Mouse (Mus musculus) hindbrain, embryonic 16.5 days (tissue): Measurements from ENCODE around the gene Rora. TPM values are rescaled to one million over a fixed set of nuclear protein-coding genes. Genes with fewer than 3 reads are reported as not detected.

Source experiments
- ATAC-seq: fragments of 200-750 bp; cut with Nextera tagmentation; 2 replicates; pipeline ENCODE4 v1.8.0; 2017; ENCODE audit warnings: moderate TSS enrichment, moderate library complexity
- H3K27ac ChIP-seq: fragments of 300-500 bp; sonication (generic); 2 replicates; pipeline ENCODE4 v1.5.1; 2014; ENCODE audit warnings: low read depth, mild to moderate bottlenecking, control low read depth, low read length, moderate library complexity
- H3K27me3 ChIP-seq: fragments of 300-500 bp; sonication (generic); replicated peaks from 2 replicates; pipeline ENCODE4 v1.6.1; 2014; ENCODE audit warnings: low read length; ENCODE audit not compliant: control insufficient read depth, insufficient read depth
- H3K36me3 ChIP-seq: fragments of 300-500 bp; sonication (generic); 2 replicates; pipeline ENCODE4 v1.6.1; 2014; ENCODE audit warnings: mild to moderate bottlenecking, low read length, moderate library complexity, mixed read lengths; ENCODE audit not compliant: control insufficient read depth, insufficient read depth
- H3K4me1 ChIP-seq: fragments of 300-500 bp; sonication (generic); 2 replicates; pipeline ENCODE4 v1.6.1; 2014; ENCODE audit warnings: low read depth, low read length; ENCODE audit not compliant: control insufficient read depth, insufficient read depth
- H3K4me2 ChIP-seq: fragments of 300-500 bp; sonication (generic); 2 replicates; pipeline ENCODE4 v1.6.1; 2014; ENCODE audit warnings: mild to moderate bottlenecking, low read length, control low read depth, moderate library complexity
- H3K4me3 ChIP-seq: fragments of 300-500 bp; sonication (generic); 2 replicates; pipeline ENCODE4 v1.5.1; 2014; ENCODE audit warnings: mild to moderate bottlenecking, low read length, control low read depth, moderate library complexity
- H3K9ac ChIP-seq: fragments of 300-500 bp; sonication (generic); 2 replicates; pipeline ENCODE4 v1.6.1; 2014; ENCODE audit warnings: low read depth, mild to moderate bottlenecking, control low read depth, low read length, moderate library complexity
- H3K9me3 ChIP-seq: fragments of 300-500 bp; sonication (generic); 2 replicates; pipeline ENCODE4 v1.6.1; 2014; ENCODE audit warnings: mild to moderate bottlenecking, low read length, moderate library complexity; ENCODE audit not compliant: control insufficient read depth
- WGBS: fragments of 180-500 bp; shearing (Covaris S2); extraction: QIAGEN DNeasy Blood & Tissue Kit; methylation state at CpG from one replicate; pipeline ENCODE4 v1.1.7; 2014; 5-methylcytosine and 5-hydroxymethylcytosine counted together
- polyA plus RNA-seq: library from polyadenylated mRNA; unstranded; fragments of >200 nt; fragmentation: Nextera tagmentation; extraction: Ambion mirVana; gene quantifications from 2 replicates; pipeline ENCODE4 v1.2.1, GENCODE M21; 2015

Gene Rora
- polyA plus RNA-seq, 1 experiment from 2014 or later, result 38.3 TPM

GRCm38 (mm10) chr9:69313297-69313696 is 659.7 kb downstream of the Rora start:
- Histone ChIP-seq H3K4me1 (peaks cover 4% of the 10 kb centered on the region), H3K27me3 (0 out of 2 replicates have a peak, but pooled peaks cover 2% of the 10 kb centered on the region), H3K4me2 (no peak overlapping the region), H3K36me3 (no peaks in the 10 kb centered on the region), H3K9me3 (no peaks in the 10 kb centered on the region), H3K27ac (no peak overlapping the region), H3K4me3 (no peak overlapping the region), H3K9ac (no peak overlapping the region)
- no peak for ATAC-seq
- WGBS, result 82% methylated on average over 3 of the region's 3 CpGs

- no peak for ATAC-seq
- peaks cover 4% of the 10 kb centered on the region for H3K4me1 ChIP-seq
- H3K9ac ChIP-seq, result no peak overlapping the region
- no peak overlapping the region for H3K27ac ChIP-seq
- WGBS, result 80% methylated on average over 9 of the region's 9 CpGs
- H3K9me3 ChIP-seq, result no peaks in the 10 kb centered on the region
- no peak overlapping the region for H3K4me2 ChIP-seq
- H3K4me3 ChIP-seq, result no peak overlapping the region
- 0 out of 2 replicates have a peak, but pooled peaks cover 2% of the 10 kb centered on the region for H3K27me3 ChIP-seq
- H3K36me3 ChIP-seq, result no peaks in the 10 kb centered on the region
Observed at GRCm38 (mm10) chr9:69314451-69315210, 661.0 kb downstream of the Rora start.

- H3K4me2 ChIP-seq, result no peak overlapping the region
- no peak overlapping the region for H3K9ac ChIP-seq
- H3K4me1 ChIP-seq, result no peaks in the 10 kb centered on the region; the same call in 1 of the 2 replicates
- no peaks in the 10 kb centered on the region for H3K36me3 ChIP-seq
- H3K27ac ChIP-seq, result no peak overlapping the region
- no peaks in the 10 kb centered on the region for H3K27me3 ChIP-seq
- WGBS, result 51% methylated on average over 3 of the region's 3 CpGs
- no peak for ATAC-seq
- H3K4me3 ChIP-seq, result no peak overlapping the region
- H3K9me3 ChIP-seq, result no peaks in the 10 kb centered on the region
Observed at GRCm38 (mm10) chr9:69317527-69318115, 664.0 kb downstream of the Rora start.

GRCm38 (mm10) chr9:69319434-69319833 is 665.8 kb downstream of the Rora start:
- Histone ChIP-seq H3K27ac (no peak overlapping the region), H3K4me3 (no peak overlapping the region), H3K9me3 (no peaks in the 10 kb centered on the region), H3K36me3 (no peaks in the 10 kb centered on the region), H3K4me1 (peaks cover 2% of the 10 kb centered on the region; the same call in 1 of the 2 replicates), H3K9ac (no peak overlapping the region), H3K4me2 (no peak overlapping the region), H3K27me3 (no peaks in the 10 kb centered on the region)
- 87% methylated on average over 6 of the region's 6 CpGs for WGBS
- ATAC-seq, result no peak

GRCm38 (mm10) chr9:69319913-69320634 is 666.5 kb downstream of the Rora start:
- Histone ChIP-seq H3K36me3 (no peaks in the 10 kb centered on the region), H3K9me3 (no peaks in the 10 kb centered on the region), H3K9ac (no peak overlapping the region), H3K4me3 (no peak overlapping the region), H3K4me1 (peaks cover 2% of the 10 kb centered on the region; the same call in 1 of the 2 replicates), H3K27me3 (no peaks in the 10 kb centered on the region), H3K4me2 (no peak overlapping the region), H3K27ac (no peak overlapping the region)
- whole genome bisulfite sequencing, result 76% methylated on average over 10 of the region's 10 CpGs
- no peak for ATAC-seq

- Histone ChIP-seq H3K36me3 (no peaks in the 10 kb centered on the region), H3K4me3 (no peak overlapping the region), H3K4me2 (no peak overlapping the region), H3K27ac (no peak overlapping the region), H3K4me1 (peaks cover 2% of the 10 kb centered on the region; the same call in 1 of the 2 replicates), H3K9me3 (no peaks in the 10 kb centered on the region), H3K9ac (no peak overlapping the region), H3K27me3 (no peaks in the 10 kb centered on the region)
- 42% methylated on average over 3 of the region's 3 CpGs for WGBS
- ATAC-seq, result no peak
Observed at GRCm38 (mm10) chr9:69320635-69321027, 667.0 kb downstream of the Rora start.

GRCm38 (mm10) chr9:69321956-69322355 is 668.4 kb downstream of the Rora start:
- Histone ChIP-seq H3K36me3 (no peaks in the 10 kb centered on the region), H3K27ac (no peak overlapping the region), H3K4me2 (no peak overlapping the region), H3K4me3 (no peak overlapping the region), H3K9me3 (no peaks in the 10 kb centered on the region), H3K27me3 (no peaks in the 10 kb centered on the region), H3K4me1 (peaks cover 5% of the 10 kb centered on the region), H3K9ac (no peak overlapping the region)
- 95% methylated on average over 1 of the region's 1 CpGs for WGBS
- ATAC-seq, result no peak

- WGBS, result 62% methylated on average over 8 of the region's 8 CpGs
- H3K4me1 ChIP-seq, result peaks cover 6% of the 10 kb centered on the region
- no peak overlapping the region for H3K4me2 ChIP-seq
- no peak for ATAC-seq
- no peak overlapping the region for H3K4me3 ChIP-seq
- no peaks in the 10 kb centered on the region for H3K9me3 ChIP-seq
- no peaks in the 10 kb centered on the region for H3K27me3 ChIP-seq
- no peak overlapping the region for H3K27ac ChIP-seq
- no peak overlapping the region for H3K9ac ChIP-seq
- no peaks in the 10 kb centered on the region for H3K36me3 ChIP-seq
Observed at GRCm38 (mm10) chr9:69323831-69324230, 670.2 kb downstream of the Rora start.

GRCm38 (mm10) chr9:69327077-69327476 is 673.5 kb downstream of the Rora start:
- no peaks in the 10 kb centered on the region for H3K36me3 ChIP-seq
- no peak overlapping the region for H3K27ac ChIP-seq
- no peak overlapping the region for H3K9ac ChIP-seq
- no peak overlapping the region for H3K4me2 ChIP-seq
- H3K27me3 ChIP-seq, result no peaks in the 10 kb centered on the region
- H3K4me3 ChIP-seq, result no peak overlapping the region
- peaks cover 6% of the 10 kb centered on the region for H3K4me1 ChIP-seq
- H3K9me3 ChIP-seq, result no peaks in the 10 kb centered on the region
- 43% methylated on average over 9 of the region's 9 CpGs for WGBS
- ATAC-seq, result no peak
